Mouse (Mus musculus) liver, embryonic 11.5 days (tissue): ENCODE measurements around the gene L3mbtl2. TPM values are rescaled to one million over a fixed set of nuclear protein-coding genes. Genes with fewer than 3 reads are reported as not detected.

ENCODE experiments used
- polyA plus RNA-seq: library from polyadenylated mRNA; unstranded; fragments of >200 nt; fragmentation: Nextera tagmentation; extraction: Ambion mirVana; gene quantifications from 2 replicates; pipeline ENCODE4 v1.2.1, GENCODE M21; 2014

L3mbtl2 gene
- polyA plus RNA-seq, 1 experiment from 2014 or later: 39.0 TPM

Other genes starting within 250 kb of the L3mbtl2 start
- gene Rbx1, start 197.6 kb upstream of the L3mbtl2 start, polyA plus RNA-seq: 505 and 532 TPM in 2 replicates
- gene Ep300, start 78.5 kb upstream of the L3mbtl2 start, polyA plus RNA-seq: 18.1 and 22.9 TPM in 2 replicates
- 0.87 and 1.5 TPM in 2 replicates for gene Chadl, start 33.4 kb downstream of the L3mbtl2 start, polyA plus RNA-seq
- 23.4 and 24.2 TPM in 2 replicates for gene Zc3h7b, start 81.2 kb downstream of the L3mbtl2 start, polyA plus RNA-seq
- 134 and 139 TPM in 2 replicates for gene Rangap1, start 81.6 kb downstream of the L3mbtl2 start, polyA plus RNA-seq
- gene Tef, start 138.5 kb downstream of the L3mbtl2 start, polyA plus RNA-seq: 12.0 and 12.6 TPM in 2 replicates
- gene Tob2, start 194.9 kb downstream of the L3mbtl2 start, polyA plus RNA-seq: 18.3 and 19.3 TPM in 2 replicates
- gene Phf5a, start 208.0 kb downstream of the L3mbtl2 start, polyA plus RNA-seq: 224 and 237 TPM in 2 replicates
- 177 and 185 TPM in 2 replicates for gene Aco2, start 208.4 kb downstream of the L3mbtl2 start, polyA plus RNA-seq